Mouse (Mus musculus) erythroblast, embryonic 14.5 days (primary cell): ENCODE measurements around the gene Olfr1318. TPM values are rescaled to one million over a fixed set of nuclear protein-coding genes. Genes with fewer than 3 reads are reported as not detected.

Experiments
- H3K27me3 ChIP-seq: 2 replicates; pipeline ENCODE4 v1.6.1; 2012; ENCODE audit warnings: inconsistent platforms; ENCODE audit not compliant: control insufficient read depth
- H3K36me3 ChIP-seq: 2 replicates; pipeline ENCODE4 v1.6.1; 2012; ENCODE audit warnings: mild to moderate bottlenecking, inconsistent platforms; ENCODE audit not compliant: control insufficient read depth
- H3K4me1 ChIP-seq: 2 replicates; pipeline ENCODE4 v1.6.1; 2012; ENCODE audit warnings: inconsistent platforms; ENCODE audit not compliant: control insufficient read depth
- H3K4me3 ChIP-seq: replicated peaks from 2 replicates; pipeline ENCODE3; 2012; ENCODE audit warnings: moderate library complexity, mild to moderate bottlenecking, inconsistent platforms
- H3K9me3 ChIP-seq: 2 replicates; pipeline ENCODE4 v1.6.1; 2012; ENCODE audit warnings: low read length, inconsistent platforms, mixed read lengths; ENCODE audit not compliant: control insufficient read depth
- GATA1 ChIP-seq: IDR thresholded peaks from 2 replicates; pipeline ENCODE4 v1.6.1; 2012; ENCODE audit warnings: low read length, inconsistent platforms, mixed read lengths
- TAL1 ChIP-seq: IDR thresholded peaks from 3 replicates; pipeline ENCODE4 v1.6.1; 2012; ENCODE audit warnings: low read length, inconsistent platforms, mixed read lengths
- polyA plus RNA-seq: library from polyadenylated mRNA; stranded (reverse); fragments of >175 nt; gene quantifications from 2 replicates; pipeline ENCODE4 v1.2.3, GENCODE M21; 2012

Gene Olfr1318
- 0.03 TPM in 1 of 2 replicates, not detected in the other for polyA plus RNA-seq

- no peaks in the 10 kb centered on the region for H3K9me3 ChIP-seq
- no peaks in the 10 kb centered on the region for H3K36me3 ChIP-seq
- H3K27me3 ChIP-seq: no peaks in the 10 kb centered on the region
- H3K4me1 ChIP-seq: no peaks in the 10 kb centered on the region
- H3K4me3 ChIP-seq: no peak within 1 kb of the TSS
- TF ChIP-seq TAL1 (no peak), GATA1 (no peak)
These were observed at the start of gene Olfr1318 for GRCm38 (mm10) chr2:112153898-112154297. Olfr1318 (plus strand) TSS chr2:112154198.

GRCm38 (mm10) chr2:112115340-112115739 lies 38.7 kb upstream of the Olfr1318 start, which contains the start of gene Olfr1315-ps1:
Olfr1315-ps1 (minus strand) TSS chr2:112115440.
- no peaks in the 10 kb centered on the region for H3K4me1 ChIP-seq
- no peaks in the 10 kb centered on the region for H3K36me3 ChIP-seq
- no peaks in the 10 kb centered on the region for H3K27me3 ChIP-seq
- no peak within 1 kb of the TSS for H3K4me3 ChIP-seq
- no peak for TF ChIP-seq GATA1
- no peak for TF ChIP-seq TAL1
- no peaks in the 10 kb centered on the region for H3K9me3 ChIP-seq

GRCm38 (mm10) chr2:112134877-112135276 lies 19.1 kb upstream of the Olfr1318 start, which contains the start of gene Olfr1316:
Olfr1316 (minus strand) TSS chr2:112134977.
- Histone ChIP-seq H3K27me3 (no peaks in the 10 kb centered on the region), H3K9me3 (no peaks in the 10 kb centered on the region), H3K36me3 (no peaks in the 10 kb centered on the region), H3K4me1 (no peaks in the 10 kb centered on the region), H3K4me3 (no peak within 1 kb of the TSS)
- no peak for TF ChIP-seq GATA1
- TF ChIP-seq TAL1: no peak

GRCm38 (mm10) chr2:112140029-112140428 lies 14.0 kb upstream of the Olfr1318 start, which contains the start of gene Olfr1317:
Olfr1317 (plus strand) TSS chr2:112140329.
- TF ChIP-seq GATA1 (no peak), TAL1 (no peak)

GRCm38 (mm10) chr2:112196859-112197258 lies 42.9 kb downstream of the Olfr1318 start:
- Histone ChIP-seq H3K36me3 (no peaks in the 10 kb centered on the region), H3K9me3 (no peaks in the 10 kb centered on the region)
- TF ChIP-seq GATA1: no peak
- no peak for TF ChIP-seq TAL1

More at GRCm38 (mm10) chr2:112140029-112140428, 14.0 kb upstream of the Olfr1318 start, which contains the start of gene Olfr1317:
- Histone ChIP-seq H3K4me1 (no peaks in the 10 kb centered on the region), H3K4me3 (no peak within 1 kb of the TSS), H3K27me3 (no peaks in the 10 kb centered on the region), H3K9me3 (no peaks in the 10 kb centered on the region), H3K36me3 (no peaks in the 10 kb centered on the region)

GRCm38 (mm10) chr2:112203056-112203455 lies 49.1 kb downstream of the Olfr1318 start:
- TF ChIP-seq GATA1 (no peak), TAL1 (no peak)
- H3K4me1 ChIP-seq: no peaks in the 10 kb centered on the region
- H3K27me3 ChIP-seq: no peaks in the 10 kb centered on the region

More at GRCm38 (mm10) chr2:112196859-112197258, 42.9 kb downstream of the Olfr1318 start:
- H3K27me3 ChIP-seq: no peaks in the 10 kb centered on the region
- H3K4me1 ChIP-seq: no peaks in the 10 kb centered on the region
- H3K4me3 ChIP-seq: no peak overlapping the region

More at GRCm38 (mm10) chr2:112203056-112203455, 49.1 kb downstream of the Olfr1318 start:
- Histone ChIP-seq H3K9me3 (no peaks in the 10 kb centered on the region), H3K36me3 (no peaks in the 10 kb centered on the region), H3K4me3 (no peak overlapping the region)

Other genes with a start within 250 kb of the Olfr1318 start
- not detected in 2 replicates for gene Olfr1306, start 237.9 kb upstream of the Olfr1318 start, polyA plus RNA-seq
- not detected in 2 replicates for gene Olfr1307, start 204.8 kb upstream of the Olfr1318 start, polyA plus RNA-seq
- not detected in 2 replicates for gene Olfr1308, start 189.3 kb upstream of the Olfr1318 start, polyA plus RNA-seq
- not detected in 2 replicates for gene Olfr1309, start 163.9 kb upstream of the Olfr1318 start, polyA plus RNA-seq
- not detected in 2 replicates for gene Olfr1310, start 141.5 kb upstream of the Olfr1318 start, polyA plus RNA-seq
- not detected in 2 replicates for gene Olfr1311, start 129.8 kb upstream of the Olfr1318 start, polyA plus RNA-seq
- gene Olfr1312, start 104.0 kb upstream of the Olfr1318 start, polyA plus RNA-seq: not detected in 2 replicates
- gene Olfr1313, start 76.4 kb upstream of the Olfr1318 start, polyA plus RNA-seq: not detected in 2 replicates
- gene Olfr1314, start 57.4 kb upstream of the Olfr1318 start, polyA plus RNA-seq: not detected in 2 replicates
- gene Olfr1315-ps1, start 38.8 kb upstream of the Olfr1318 start, polyA plus RNA-seq: not detected in 2 replicates
- not detected in 2 replicates for gene Olfr1316, start 19.2 kb upstream of the Olfr1318 start, polyA plus RNA-seq
- 0.03 TPM in 1 of 2 replicates, not detected in the other for gene Olfr1317, start 13.9 kb upstream of the Olfr1318 start, polyA plus RNA-seq
- 0.11 and 0.85 TPM in 2 replicates for gene Lpcat4, start 85.3 kb downstream of the Olfr1318 start, polyA plus RNA-seq
- not detected in 2 replicates for gene Nutm1, start 105.1 kb downstream of the Olfr1318 start, polyA plus RNA-seq
- 1.5 and 1.9 TPM in 2 replicates for gene Nop10, start 107.7 kb downstream of the Olfr1318 start, polyA plus RNA-seq
- 0.24 and 0.47 TPM in 2 replicates for gene Slc12a6, start 111.6 kb downstream of the Olfr1318 start, polyA plus RNA-seq
- not detected in 2 replicates for gene Gm21985, start 112.1 kb downstream of the Olfr1318 start, polyA plus RNA-seq
- gene Emc4, start 213.8 kb downstream of the Olfr1318 start, polyA plus RNA-seq: 0.78 and 1.1 TPM in 2 replicates
- 0.14 and 0.29 TPM in 2 replicates for gene Katnbl1, start 225.0 kb downstream of the Olfr1318 start, polyA plus RNA-seq